Mouse (Mus musculus) liver, adult 2 months (tissue): ENCODE data around the gene Wipf3. TPM values are rescaled to one million over a fixed set of nuclear protein-coding genes. Genes with fewer than 3 reads are reported as not detected.

Experiments used
- DNase-seq: peaks from one replicate; pipeline ENCODE4 v3.0.0-alpha.2; 2011; ENCODE audit warnings: low read depth, low spot score; ENCODE audit errors: extremely low read depth
- H3K27ac ChIP-seq: fragments of 200-500 bp; replicated peaks from 2 replicates; pipeline ENCODE4 v1.5.1; 2012; ENCODE audit warnings: low read depth, mild to moderate bottlenecking, control low read depth, inconsistent platforms, low read length; ENCODE audit not compliant: insufficient read depth
- H3K27me3 ChIP-seq: fragments of 200-500 bp; 2 replicates; pipeline ENCODE4 v1.6.1; 2012; ENCODE audit warnings: mild to moderate bottlenecking, moderate library complexity, low read length, inconsistent platforms; ENCODE audit not compliant: control insufficient read depth, insufficient read depth
- H3K36me3 ChIP-seq: fragments of 200-500 bp; 2 replicates; pipeline ENCODE4 v1.6.1; 2012; ENCODE audit warnings: low read length, inconsistent platforms; ENCODE audit not compliant: control insufficient read depth, insufficient read depth
- H3K4me1 ChIP-seq: fragments of 200-500 bp; 2 replicates; pipeline ENCODE4 v1.6.1; 2011; ENCODE audit warnings: low read length; ENCODE audit not compliant: control insufficient read depth, insufficient read depth
- H3K4me3 ChIP-seq: fragments of 200-500 bp; 2 replicates; pipeline ENCODE4 v1.5.1; 2011; ENCODE audit warnings: low read depth, mild to moderate bottlenecking, control low read depth, low read length, moderate library complexity; ENCODE audit not compliant: insufficient read depth
- H3K79me2 ChIP-seq: fragments of 200-500 bp; 2 replicates; pipeline ENCODE4 v1.6.1; 2012; ENCODE audit warnings: inconsistent platforms, mild to moderate bottlenecking, low read length, moderate library complexity; ENCODE audit not compliant: control insufficient read depth, insufficient read depth
- H3K9ac ChIP-seq: fragments of 200-500 bp; 2 replicates; pipeline ENCODE4 v1.6.1; 2012; ENCODE audit warnings: low read depth, mild to moderate bottlenecking, control low read depth, inconsistent platforms, low read length
- CTCF ChIP-seq: fragments of 200-500 bp; IDR thresholded peaks from 2 replicates; pipeline ENCODE4 v1.5.1; 2011; ENCODE audit warnings: low read depth, low read length, control low read depth
- POLR2A ChIP-seq: fragments of 200-500 bp; IDR thresholded peaks from 2 replicates; pipeline ENCODE4 v1.6.1; 2011; ENCODE audit warnings: low read length, control low read depth; ENCODE audit not compliant: insufficient read depth; ENCODE audit errors: extremely low read depth
- WGBS: fragments of 180-500 bp; shearing (Covaris S2); methylation state at CpG from one replicate; pipeline ENCODE4 v1.1.7; 2018; 5-methylcytosine and 5-hydroxymethylcytosine counted together
- polyA plus RNA-seq: library from polyadenylated mRNA; depleted of rRNA; stranded (reverse); fragments of >200 nt; gene quantifications from 2 replicates; pipeline ENCODE4 v1.2.3, GENCODE M21; 2012
- total RNA-seq: library from RNA; depleted of rRNA; stranded (reverse); fragments of >200 nt; gene quantifications from 2 replicates; pipeline ENCODE4 v1.2.3, GENCODE M21; 2014

The Wipf3 gene
- total and polyA plus RNA-seq, 2 experiments = 2.0 to 6.4 TPM

DNA sequence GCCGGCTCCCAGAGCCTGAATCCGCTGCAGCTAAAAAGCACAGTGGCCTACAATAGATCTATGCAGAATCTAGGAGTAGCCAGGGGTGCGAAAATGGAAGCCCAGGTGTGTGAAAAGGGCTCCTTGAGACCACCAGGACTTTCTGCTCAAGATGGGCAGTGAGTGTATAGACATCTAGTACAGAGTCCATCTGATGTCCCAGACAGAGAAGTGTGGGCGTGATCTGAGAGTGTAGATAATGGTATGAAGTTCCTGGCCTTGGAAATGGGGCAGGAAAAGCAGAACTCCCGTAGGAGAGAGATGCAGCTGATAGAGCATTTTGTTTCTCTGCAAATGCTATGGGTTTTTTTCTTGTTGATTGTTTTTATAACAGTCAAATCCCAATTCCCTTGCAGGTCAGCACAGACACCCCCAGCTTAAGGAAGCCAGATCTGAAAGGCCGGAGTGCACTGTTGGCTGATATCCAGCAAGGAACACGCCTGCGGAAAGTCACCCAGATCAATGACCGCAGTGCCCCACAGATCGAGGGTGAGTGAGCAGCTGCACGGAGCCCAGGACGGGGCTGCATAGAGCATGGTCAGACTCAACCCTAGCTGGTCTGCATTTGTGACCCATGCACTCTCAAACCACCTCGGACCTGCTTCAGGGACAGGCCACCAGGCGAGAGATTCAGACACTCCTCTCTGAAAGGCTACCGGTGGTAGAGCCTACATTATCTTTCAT lies 52.1 kb downstream of the Wipf3 start:
- Histone ChIP-seq H3K27me3 (no peaks in the 10 kb centered on the region), H3K27ac (no peak overlapping the region), H3K9ac (no peak overlapping the region), H3K36me3 (peaks cover 4% of the 10 kb centered on the region; the same call in 1 of the 2 replicates), H3K4me1 (no peaks in the 10 kb centered on the region), H3K79me2 (no peaks in the 10 kb centered on the region; the same call in 1 of the 2 replicates), H3K4me3 (no peak overlapping the region)
- 51% methylated on average over 15 of the region's 15 CpGs for WGBS
- DNase-seq = peak; percentile 41
- TF ChIP-seq CTCF = no peak
- TF ChIP-seq POLR2A = no peak

DNA sequence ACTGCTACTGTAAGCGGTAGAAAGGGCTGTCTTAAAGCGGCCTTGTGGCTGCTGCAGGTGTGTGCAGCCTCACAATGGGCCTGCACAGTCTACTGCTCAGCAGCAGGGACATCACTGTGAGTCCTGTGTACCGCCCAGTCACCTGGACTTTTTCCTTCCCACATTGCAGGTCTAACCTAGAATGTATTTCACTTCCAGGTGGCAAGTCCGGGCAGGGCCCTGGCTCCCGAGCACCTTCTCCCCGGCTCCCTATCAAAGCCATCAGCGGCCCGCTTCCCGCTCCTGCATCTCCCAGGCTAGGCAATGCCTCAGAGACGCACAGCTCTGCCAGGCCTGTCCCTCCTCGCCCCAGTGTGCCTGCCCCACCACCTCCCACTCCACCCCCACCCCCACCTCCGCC lies 55.6 kb downstream of the Wipf3 start:
- H3K27ac ChIP-seq = no peak overlapping the region
- DNase-seq = no peak
- no peaks in the 10 kb centered on the region for H3K27me3 ChIP-seq
- TF ChIP-seq CTCF = no peak
- TF ChIP-seq POLR2A = no peak
- no peak overlapping the region for H3K4me3 ChIP-seq
- H3K4me1 ChIP-seq = 0 out of 2 replicates have a peak, but pooled peaks cover under 1% of the 10 kb centered on the region
- H3K9ac ChIP-seq = no peak overlapping the region
- H3K79me2 ChIP-seq = no peaks in the 10 kb centered on the region; the same call in 1 of the 2 replicates
- peaks cover 9% of the 10 kb centered on the region; the same call in 1 of the 2 replicates for H3K36me3 ChIP-seq
- 81% methylated on average over 12 of the region's 12 CpGs for WGBS

DNA sequence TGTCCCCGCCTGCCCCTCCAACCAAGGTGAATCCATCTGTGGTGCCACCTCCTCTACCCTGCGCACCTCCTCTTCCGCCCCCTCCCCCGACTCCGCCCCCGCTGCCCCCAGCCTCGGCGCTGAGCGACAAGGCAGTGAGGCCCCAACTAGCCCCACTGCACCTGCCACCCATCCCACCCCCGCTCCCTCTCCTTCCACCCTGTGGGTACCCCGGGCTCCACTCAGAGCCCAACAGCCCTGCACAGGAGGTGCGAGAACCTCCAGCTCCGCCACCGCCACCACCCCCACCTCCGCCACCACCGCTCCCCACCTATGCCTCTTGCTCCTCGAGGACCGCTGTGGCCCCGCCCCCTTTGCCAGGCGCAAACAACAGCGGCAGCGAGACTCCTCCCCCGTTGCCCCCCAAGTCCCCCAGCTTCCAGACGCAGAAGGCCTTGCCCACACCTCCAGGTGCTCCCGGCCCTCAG lies 56.1 kb downstream of the Wipf3 start:
- H3K9ac ChIP-seq = no peak overlapping the region
- H3K4me1 ChIP-seq = 0 out of 2 replicates have a peak, but pooled peaks cover 3% of the 10 kb centered on the region
- H3K4me3 ChIP-seq = no peak overlapping the region
- no peak for DNase-seq
- H3K36me3 ChIP-seq = peaks cover 9% of the 10 kb centered on the region; the same call in 1 of the 2 replicates
- no peak overlapping the region for H3K27ac ChIP-seq
- 66% methylated on average over 25 of the region's 25 CpGs for WGBS
- TF ChIP-seq CTCF (no peak), POLR2A (no peak)
- no peaks in the 10 kb centered on the region for H3K27me3 ChIP-seq
- no peaks in the 10 kb centered on the region; the same call in 1 of the 2 replicates for H3K79me2 ChIP-seq

GRCm38 (mm10) chr6:54485973-54486569 lies 56.7 kb downstream of the Wipf3 start:
- no peak for DNase-seq
- Histone ChIP-seq H3K9ac (no peak overlapping the region), H3K79me2 (no peaks in the 10 kb centered on the region; the same call in 1 of the 2 replicates), H3K27ac (no peak overlapping the region), H3K36me3 (peaks cover 9% of the 10 kb centered on the region; the same call in 1 of the 2 replicates), H3K4me1 (0 out of 2 replicates have a peak, but pooled peaks cover 4% of the 10 kb centered on the region), H3K4me3 (no peak overlapping the region), H3K27me3 (no peaks in the 10 kb centered on the region)
- TF ChIP-seq POLR2A (no peak), CTCF (no peak)
- 71% methylated on average over 6 of the region's 6 CpGs for WGBS

DNA sequence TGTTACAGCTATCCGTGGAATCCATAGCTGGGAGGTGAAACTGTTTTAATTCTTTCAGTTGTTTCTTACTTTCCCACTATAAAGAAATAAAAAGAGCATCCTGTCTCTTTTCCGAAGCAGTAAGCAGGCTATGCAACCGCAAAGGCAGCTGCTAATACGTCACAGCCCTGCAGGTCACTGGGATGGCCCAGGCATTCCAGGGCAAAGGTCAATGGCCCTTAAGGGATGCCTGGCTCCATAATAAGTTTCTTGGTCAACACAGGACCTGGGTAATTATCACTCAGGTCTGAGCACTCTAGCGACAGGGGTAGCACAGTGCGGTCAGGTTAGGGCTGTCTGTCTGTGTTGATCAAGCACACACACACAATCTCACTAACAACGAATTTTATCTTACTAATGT lies 61.7 kb downstream of the Wipf3 start:
- Histone ChIP-seq H3K79me2 (no peaks in the 10 kb centered on the region), H3K9ac (no peak overlapping the region), H3K4me1 (0 out of 2 replicates have a peak, but pooled peaks cover 4% of the 10 kb centered on the region), H3K4me3 (no peak overlapping the region), H3K36me3 (peaks cover 5% of the 10 kb centered on the region; the same call in 1 of the 2 replicates), H3K27ac (no peak overlapping the region), H3K27me3 (no peaks in the 10 kb centered on the region)
- 35% methylated on average over 7 of the region's 7 CpGs for WGBS
- TF ChIP-seq CTCF (no peak), POLR2A (no peak)
- peak; percentile 71 for DNase-seq
